Mouse (Mus musculus) MEL (cell line): ENCODE data around the gene Foxp2. TPM values are rescaled to one million over a fixed set of nuclear protein-coding genes. Genes with fewer than 3 reads are reported as not detected.

Experiments
- DNase-seq: peaks from one replicate; pipeline ENCODE4 v3.0.0; 2011; ENCODE audit warnings: low read depth, low spot score
- H3K27ac ChIP-seq: 2 replicates; pipeline ENCODE4 v1.5.1; 2012; ENCODE audit warnings: low read depth, mild to moderate bottlenecking, control low read depth, low read length, moderate library complexity; ENCODE audit not compliant: control insufficient read depth
- H3K27me3 ChIP-seq, 2 experiments: fragments of 150-350 bp in 1 of 2; sonication (generic) in 1 of 2; 2 replicates each; pipeline ENCODE4 v1.6.1; 2012; ENCODE audit warnings: low read length in 2 of 2, mild to moderate bottlenecking in 2 of 2, improper control_type of control experiment in 1 of 2, moderate library complexity in 1 of 2; ENCODE audit not compliant: insufficient read depth in 2 of 2, control insufficient read depth in 1 of 2
- H3K36me3 ChIP-seq, 2 experiments: 2 replicates each; pipeline ENCODE4 v1.6.1; 2012 to 2014; ENCODE audit warnings: low read length in 2 of 2, improper control_type of control experiment in 1 of 2, inconsistent platforms in 1 of 2, mild to moderate bottlenecking in 1 of 2; ENCODE audit not compliant: insufficient read depth in 2 of 2, control insufficient read depth in 1 of 2
- H3K4me1 ChIP-seq, 2 experiments: fragments of 150-350 bp in 1 of 2; sonication (generic) in 1 of 2; 2 replicates each; pipeline ENCODE4 v1.6.1; 2012; ENCODE audit warnings: low read length in 2 of 2, improper control_type of control experiment in 1 of 2, mild to moderate bottlenecking in 1 of 2; ENCODE audit not compliant: insufficient read depth in 2 of 2, control insufficient read depth in 1 of 2
- H3K4me3 ChIP-seq, 2 experiments: fragments of 150-350 bp in 1 of 2; sonication (generic) in 1 of 2; 2 replicates each; pipeline ENCODE4 v1.5.1; 2012; ENCODE audit warnings: low read depth in 2 of 2, low read length in 2 of 2, mild to moderate bottlenecking in 2 of 2, moderate library complexity in 2 of 2, control low read depth in 1 of 2, improper control_type of control experiment in 1 of 2; ENCODE audit not compliant: control insufficient read depth in 1 of 2, insufficient read depth in 1 of 2
- H3K79me2 ChIP-seq: 2 replicates; pipeline ENCODE4 v1.6.1; 2012; ENCODE audit warnings: mild to moderate bottlenecking, low read length, moderate library complexity; ENCODE audit not compliant: control insufficient read depth, poor library complexity, insufficient read depth
- H3K9ac ChIP-seq: 2 replicates; pipeline ENCODE4 v1.6.1; 2012; ENCODE audit warnings: low read depth, mild to moderate bottlenecking, control low read depth, low read length, moderate library complexity; ENCODE audit not compliant: control insufficient read depth, poor library complexity, severe bottlenecking
- H3K9me3 ChIP-seq: fragments of 150-350 bp; sonication (generic); replicated peaks from 2 replicates; pipeline ENCODE4 v1.6.1; 2012; ENCODE audit warnings: mild to moderate bottlenecking, low read length, improper control_type of control experiment, moderate library complexity; ENCODE audit not compliant: insufficient read depth
- CHD1 ChIP-seq: IDR thresholded peaks from 2 replicates; pipeline ENCODE4 v1.6.1; 2012; ENCODE audit warnings: low read depth, mild to moderate bottlenecking, inconsistent platforms, low read length, improper control_type of control experiment
- ETS1 ChIP-seq: IDR thresholded peaks from 2 replicates; pipeline ENCODE4 v1.6.1; 2012; ENCODE audit warnings: low read depth, mild to moderate bottlenecking, inconsistent platforms, low read length, improper control_type of control experiment, moderate library complexity
- JUND ChIP-seq: IDR thresholded peaks from 2 replicates; pipeline ENCODE4 v1.6.1; 2011; ENCODE audit warnings: low read depth, mild to moderate bottlenecking, improper control_type of control experiment, low read length
- MAFK ChIP-seq: IDR thresholded peaks from 2 replicates; pipeline ENCODE4 v1.6.1; 2011; ENCODE audit warnings: low read depth, mild to moderate bottlenecking, low read length, improper control_type of control experiment, borderline replicate concordance
- MAZ ChIP-seq: IDR thresholded peaks from 2 replicates; pipeline ENCODE4 v1.6.1; 2012; ENCODE audit warnings: low read depth, mild to moderate bottlenecking, inconsistent platforms, low read length, improper control_type of control experiment
- MEF2A ChIP-seq: IDR thresholded peaks from 2 replicates; pipeline ENCODE4 v1.6.1; 2014; ENCODE audit warnings: low read depth, mild to moderate bottlenecking, inconsistent platforms, low read length, improper control_type of control experiment; ENCODE audit not compliant: poor library complexity, insufficient replicate concordance, severe bottlenecking; ENCODE audit errors: extremely low read depth
- NELFE ChIP-seq: IDR thresholded peaks from 2 replicates; pipeline ENCODE4 v1.6.1; 2011; ENCODE audit warnings: low read depth, low read length, improper control_type of control experiment
- NRF1 ChIP-seq: IDR thresholded peaks from 2 replicates; pipeline ENCODE4 v1.6.1; 2014; ENCODE audit warnings: low read depth, mild to moderate bottlenecking, inconsistent platforms, low read length, improper control_type of control experiment, moderate library complexity; ENCODE audit not compliant: poor library complexity, insufficient read depth, severe bottlenecking
- POLR2A ChIP-seq, 2 experiments: IDR thresholded peaks; 2 replicates each; pipeline ENCODE4 v1.6.1; 2011 to 2012; ENCODE audit warnings: low read length in 2 of 2, mild to moderate bottlenecking in 2 of 2, control low read depth in 1 of 2, improper control_type of control experiment in 1 of 2, low read depth in 1 of 2, moderate library complexity in 1 of 2; ENCODE audit not compliant: control insufficient read depth in 1 of 2, insufficient read depth in 1 of 2, poor library complexity in 1 of 2
- POLR2AphosphoS5 ChIP-seq: IDR thresholded peaks from 2 replicates; pipeline ENCODE4 v1.6.1; 2012; ENCODE audit warnings: low read depth, borderline replicate concordance, mild to moderate bottlenecking, inconsistent platforms, low read length, moderate library complexity, mixed read lengths
- SIN3A ChIP-seq: IDR thresholded peaks from 2 replicates; pipeline ENCODE4 v1.6.1; 2012; ENCODE audit warnings: low read length, improper control_type of control experiment, inconsistent platforms
- TAL1 ChIP-seq: IDR thresholded peaks from 2 replicates; pipeline ENCODE4 v1.6.1; 2012; ENCODE audit warnings: mild to moderate bottlenecking, inconsistent platforms, low read length, moderate library complexity, mixed read lengths
- TBP ChIP-seq: IDR thresholded peaks from 2 replicates; pipeline ENCODE4 v1.8.0; 2011; ENCODE audit warnings: low read depth, low read length, improper control_type of control experiment
- TCF12 ChIP-seq: IDR thresholded peaks from 2 replicates; pipeline ENCODE4 v1.6.1; 2014; ENCODE audit warnings: low read depth, mild to moderate bottlenecking, inconsistent platforms, low read length, improper control_type of control experiment, moderate library complexity
- polyA plus RNA-seq, 2 experiments: library from polyadenylated mRNA; stranded (reverse) in 1 of 2; unstranded in 1 of 2; fragments of >175 nt in 1 of 2; fragments of >200 nt in 1 of 2; gene quantifications; 2 replicates each; pipeline versions ENCODE4 v1.2.1 to v1.2.4; 2012; ENCODE audit warnings: low replicate concordance in 2 of 2, low read depth in 1 of 2; ENCODE audit not compliant: insufficient read length in 2 of 2, insufficient read depth in 1 of 2, missing spikeins in 1 of 2
- total RNA-seq: library from RNA; depleted of rRNA; stranded (reverse); fragments of 300-350 nt; gene quantifications from 2 replicates; pipeline ENCODE4 v1.2.3, GENCODE M21; 2012; rRNA removed

Foxp2 gene
- total and polyA plus RNA-seq, 3 experiments: not detected

DNA sequence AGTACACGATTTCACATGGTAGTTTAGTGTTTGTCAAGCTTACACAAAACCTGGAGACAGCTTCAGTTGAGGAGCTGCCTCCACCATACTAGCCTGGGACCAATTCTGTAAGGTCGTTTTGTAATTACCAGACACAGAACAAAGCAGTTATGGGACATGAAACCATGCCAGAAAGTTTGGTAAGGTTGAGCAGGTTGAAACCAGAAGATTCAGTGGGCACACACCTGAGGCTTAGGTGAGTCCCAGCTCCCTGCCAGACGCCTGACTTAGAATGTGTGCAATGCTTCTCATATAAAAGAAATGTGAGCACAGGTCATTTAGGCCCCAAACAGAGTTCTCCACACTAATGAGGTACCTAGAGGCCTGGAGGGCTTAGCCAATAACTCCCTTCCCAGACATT is 564.3 kb downstream of the Foxp2 start (continued):
- no peak for TF ChIP-seq MAFK
- no peak for TF ChIP-seq TAL1
- TF ChIP-seq, all 39 proteins: peak for 0

DNA sequence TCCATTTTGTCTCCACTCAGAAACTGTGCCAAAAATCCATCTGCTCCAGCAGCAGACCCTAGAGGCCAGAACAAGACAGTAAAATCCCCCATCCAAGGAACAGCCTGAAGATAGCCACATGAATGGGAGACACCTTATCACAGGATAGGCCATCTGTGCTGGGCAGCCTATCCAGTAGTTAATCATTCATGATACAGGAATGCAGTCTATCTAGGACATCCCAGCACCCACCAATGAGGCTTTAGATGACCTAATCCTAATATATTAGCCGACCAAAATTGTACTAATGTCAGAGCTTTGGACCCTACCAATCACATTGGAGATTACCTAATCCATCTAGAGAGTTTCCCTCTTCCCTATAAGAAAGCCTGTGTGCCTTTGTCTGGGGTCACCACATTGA is 565.5 kb downstream of the Foxp2 start:
- no peaks in the 10 kb centered on the region for H3K4me1 ChIP-seq
- no peak for DNase-seq
- H3K9me3 ChIP-seq: no peaks in the 10 kb centered on the region
- H3K27me3 ChIP-seq: no peaks in the 10 kb centered on the region
- H3K9ac ChIP-seq: no peak overlapping the region
- no peaks in the 10 kb centered on the region for H3K36me3 ChIP-seq
- H3K4me3 ChIP-seq: no peak overlapping the region
- no peak for TF ChIP-seq MAFK
- no peak for TF ChIP-seq JUND
- TF ChIP-seq NRF1: no peak
- TF ChIP-seq MEF2A: no peak
- TF ChIP-seq TCF12: no peak
- no peak for TF ChIP-seq TBP
- TF ChIP-seq MAZ: no peak
- TF ChIP-seq SIN3A: no peak
- no peak for TF ChIP-seq NELFE
- H3K27ac ChIP-seq: no peak overlapping the region
- H3K79me2 ChIP-seq: no peaks in the 10 kb centered on the region

DNA sequence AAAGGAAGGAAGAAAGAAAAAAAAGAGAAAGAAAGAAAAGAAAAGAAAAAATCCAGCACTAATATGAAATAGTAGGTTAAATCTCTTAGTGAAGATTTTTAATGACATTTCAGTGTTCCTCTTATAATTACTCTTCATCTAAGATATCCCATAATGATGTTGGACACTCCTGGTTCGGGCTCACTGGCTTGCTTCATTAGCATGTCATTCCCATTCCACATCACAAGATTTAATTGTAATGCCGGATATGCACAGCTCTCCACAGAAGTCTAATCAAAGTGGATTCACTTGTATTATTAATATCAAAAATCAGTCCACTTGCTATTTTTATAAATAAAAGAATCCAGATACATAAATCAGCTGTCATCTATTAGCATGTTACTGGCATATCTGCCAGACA is 585.8 kb downstream of the Foxp2 start:
- H3K36me3 ChIP-seq: no peaks in the 10 kb centered on the region

More for the DNA sequence above, 585.8 kb downstream of the Foxp2 start:
- Histone ChIP-seq H3K4me1 (no peaks in the 10 kb centered on the region), H3K9me3 (no peaks in the 10 kb centered on the region), H3K27me3 (no peaks in the 10 kb centered on the region), H3K79me2 (no peaks in the 10 kb centered on the region), H3K4me3 (no peak overlapping the region), H3K27ac (no peak overlapping the region), H3K9ac (no peak overlapping the region)
- DNase-seq: no peak
- TF ChIP-seq CHD1 (no peak), POLR2A (IDR thresholded peaks at IDR 0.05; ENCODE audit: control insufficient read depth in 1 of 2, insufficient read depth in 1 of 2, low read depth in 1 of 2, low read length in 2 of 2, poor library complexity in 1 of 2) (no peak), ETS1 (no peak), POLR2AphosphoS5 (no peak)

Other genes starting within 250 kb of the Foxp2 start
- gene Ppp1r3a, start 146.1 kb upstream of the Foxp2 start, total RNA-seq: not detected in 2 replicates
- gene Ppp1r3a, start 146.1 kb upstream of the Foxp2 start, polyA plus RNA-seq: not detected